Mouse (Mus musculus) ES-E14 (cell line): ENCODE measurements at regions not wholly inside any gene's neighbourhood (a gene's known extent, or its start where the extent isn't known, plus 50 kb on each side); places are given as distances from the start of the nearest gene placed in this dataset.

ENCODE experiments used
- DNase-seq: peaks from one replicate; pipeline ENCODE4 v3.0.0-alpha.2; 2013; ENCODE audit warnings: low read depth, low spot score
- H3K27ac ChIP-seq: 2 replicates; pipeline ENCODE4 v1.5.1; 2012; ENCODE audit warnings: low read depth, mild to moderate bottlenecking, low read length, moderate library complexity, mixed read lengths; ENCODE audit not compliant: poor library complexity, insufficient read depth, severe bottlenecking
- H3K36me3 ChIP-seq: 2 replicates; pipeline ENCODE4 v1.6.1; 2012; ENCODE audit warnings: mild to moderate bottlenecking, low read length, moderate library complexity, mixed read lengths; ENCODE audit not compliant: control insufficient read depth, poor library complexity, insufficient read depth, severe bottlenecking
- H3K4me1 ChIP-seq, 2 experiments: fragments of 150-350 bp in 1 of 2; sonication (generic) in 1 of 2; 2 replicates each; pipeline ENCODE4 v1.6.1; 2012; ENCODE audit warnings: low read length in 2 of 2, mild to moderate bottlenecking in 1 of 2, mixed read lengths in 1 of 2; ENCODE audit not compliant: control insufficient read depth in 2 of 2, insufficient read depth in 2 of 2, poor library complexity in 1 of 2
- H3K4me3 ChIP-seq, 2 experiments: fragments of 150-350 bp in 1 of 2; sonication (generic) in 1 of 2; 2 replicates each; pipeline ENCODE4 v1.5.1; 2012; ENCODE audit warnings: low read length in 2 of 2, low read depth in 1 of 2, mild to moderate bottlenecking in 1 of 2, mixed read lengths in 1 of 2; ENCODE audit not compliant: insufficient read depth in 1 of 2, poor library complexity in 1 of 2, severe bottlenecking in 1 of 2
- H3K9ac ChIP-seq: 2 replicates; pipeline ENCODE4 v1.6.1; 2012; ENCODE audit warnings: low read depth, mild to moderate bottlenecking, low read length, mixed read lengths; ENCODE audit not compliant: poor library complexity, insufficient read depth, severe bottlenecking
- H3K9me3 ChIP-seq: fragments of 150-350 bp; sonication (generic); 2 replicates; pipeline ENCODE4 v1.6.1; 2012; ENCODE audit warnings: low read depth, mild to moderate bottlenecking, low read length; ENCODE audit not compliant: control insufficient read depth, insufficient read depth
- CHD2 ChIP-seq: IDR thresholded peaks from 2 replicates; pipeline ENCODE4 v1.6.1; 2014; ENCODE audit warnings: mild to moderate bottlenecking, low read depth, low read length, inconsistent platforms
- HCFC1 ChIP-seq: IDR thresholded peaks from 2 replicates; pipeline ENCODE4 v1.6.1; 2012; ENCODE audit warnings: low read length, inconsistent platforms, borderline replicate concordance; ENCODE audit not compliant: insufficient read depth
- MAFK ChIP-seq: IDR thresholded peaks from 2 replicates; pipeline ENCODE4 v1.6.1; 2014; ENCODE audit warnings: mild to moderate bottlenecking, low read depth, low read length, inconsistent platforms; ENCODE audit not compliant: insufficient read depth
- ZC3H11A ChIP-seq: IDR thresholded peaks from 2 replicates; pipeline ENCODE4 v1.6.1; 2012; ENCODE audit warnings: low read depth, mild to moderate bottlenecking, inconsistent platforms, low read length, borderline replicate concordance
- ZNF384 ChIP-seq: IDR thresholded peaks from 2 replicates; pipeline ENCODE4 v1.6.1; 2012; ENCODE audit warnings: low read depth, low read length, inconsistent platforms
- in situ Hi-C, 2 experiments: fragments of 600-800 bp; cut with MboI; formaldehyde crosslinking; loops; one replicate each; pipeline ENCODE4 v1.15.1; 2025; ENCODE audit warnings: low sequenced_read_pairs in 2 of 2, inconsistent platforms in 1 of 2; ENCODE audit not compliant: unreplicated experiment in 2 of 2

GRCm38 (mm10) chr5:50130202-50130601 lies 71.4 kb upstream of the Adgra3 start:
- Histone ChIP-seq H3K36me3 (no peaks in the 10 kb centered on the region), H3K9ac (no peak overlapping the region), H3K27ac (no peak overlapping the region), H3K4me3 (no peak overlapping the region), H3K4me1 (peaks cover 0 to 3% of the 10 kb centered on the region in 2 experiments; a peak in 1 of 4 replicates), H3K9me3 (no peaks in the 10 kb centered on the region)
- in situ Hi-C loops = no loop called here
- TF ChIP-seq ZNF384 (no peak), CHD2 (no peak), HCFC1 (no peak), MAFK (no peak), ZC3H11A (no peak)
- no peak for DNase-seq

DNA sequence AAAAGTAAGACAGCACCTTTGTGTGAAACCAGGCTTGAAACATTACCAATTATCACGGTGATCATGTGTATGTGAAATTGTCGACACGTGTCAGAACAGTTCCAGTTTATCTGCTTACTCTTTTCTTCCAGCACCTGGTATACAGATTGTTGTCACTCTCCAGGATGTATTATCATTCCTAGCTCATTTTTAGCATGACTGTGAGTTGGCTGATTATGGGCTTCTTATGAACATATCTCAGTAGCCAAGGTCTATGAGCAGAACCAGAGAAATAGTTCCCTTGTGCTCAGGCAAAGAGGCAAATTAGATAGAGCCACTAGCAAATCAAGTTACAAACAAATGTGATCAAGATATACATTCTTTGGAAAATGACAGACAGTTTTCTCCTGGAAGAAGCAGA lies 70.2 kb upstream of the Adgra3 start:
- in situ Hi-C loops = no loop called here
- Histone ChIP-seq H3K36me3 (no peaks in the 10 kb centered on the region), H3K4me3 (no peak overlapping the region), H3K27ac (no peak overlapping the region), H3K4me1 (peaks cover 1 to 5% of the 10 kb centered on the region in 2 experiments; a peak in 3 of 4 replicates), H3K9me3 (no peaks in the 10 kb centered on the region), H3K9ac (no peak overlapping the region)
- DNase-seq = no peak
- TF ChIP-seq CHD2 (no peak), ZNF384 (no peak), MAFK (no peak), HCFC1 (no peak), ZC3H11A (no peak)

DNA sequence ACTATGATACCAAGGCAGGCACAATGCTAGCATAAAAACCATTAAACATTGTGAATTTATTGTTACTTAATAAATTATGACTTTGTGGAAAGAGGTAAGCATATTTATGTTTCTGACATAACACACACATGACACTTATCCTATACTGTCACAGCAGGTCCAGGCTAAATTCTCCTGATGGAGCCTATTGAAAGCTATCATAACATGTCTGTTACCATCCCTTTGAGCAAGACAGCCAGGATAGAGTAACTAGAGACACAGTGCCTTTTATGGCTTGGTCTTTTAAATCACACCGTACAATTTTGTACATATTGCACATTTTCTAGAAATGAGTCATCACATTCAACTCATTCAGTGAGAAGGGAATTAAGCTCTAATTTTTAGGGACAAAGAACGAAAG lies 67.8 kb upstream of the Adgra3 start:
- no peak overlapping the region for H3K4me3 ChIP-seq
- TF ChIP-seq ZC3H11A (no peak), ZNF384 (no peak), CHD2 (no peak), HCFC1 (no peak), MAFK (no peak)
- H3K36me3 ChIP-seq = no peaks in the 10 kb centered on the region
- peaks cover 5 to 15% of the 10 kb centered on the region in 2 experiments; a peak in 3 of 4 replicates for H3K4me1 ChIP-seq
- in situ Hi-C loops = no loop called here
- DNase-seq = no peak
- no peak overlapping the region for H3K9ac ChIP-seq
- H3K9me3 ChIP-seq = no peaks in the 10 kb centered on the region
- no peak overlapping the region for H3K27ac ChIP-seq

DNA sequence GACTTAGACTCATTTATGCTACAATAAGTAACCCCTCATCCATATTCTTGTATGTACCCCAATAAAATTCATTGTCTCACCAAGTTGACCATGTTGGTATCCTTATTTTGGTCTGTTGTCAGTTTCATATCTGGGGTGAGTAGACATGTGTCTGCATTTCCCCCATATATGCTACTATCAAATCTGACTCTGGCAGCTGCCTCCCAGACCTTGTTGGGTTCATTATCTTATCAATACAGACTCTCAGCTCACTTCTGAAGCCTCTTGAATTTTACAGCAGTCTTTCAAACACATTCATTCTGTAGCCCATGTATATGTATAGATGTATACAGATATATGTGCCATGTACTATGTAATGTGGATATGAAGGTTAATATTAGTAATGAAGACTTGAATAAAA lies 67.4 kb upstream of the Adgra3 start:
- Histone ChIP-seq H3K4me1 (peaks cover 8 to 15% of the 10 kb centered on the region in 2 experiments; a peak in 3 of 4 replicates), H3K4me3 (no peak overlapping the region), H3K36me3 (no peaks in the 10 kb centered on the region), H3K9ac (no peak overlapping the region), H3K27ac (no peak overlapping the region), H3K9me3 (no peaks in the 10 kb centered on the region)
- TF ChIP-seq ZC3H11A (no peak), MAFK (no peak), ZNF384 (no peak)
- DNase-seq = no peak
- in situ Hi-C loops = no loop called here

DNA sequence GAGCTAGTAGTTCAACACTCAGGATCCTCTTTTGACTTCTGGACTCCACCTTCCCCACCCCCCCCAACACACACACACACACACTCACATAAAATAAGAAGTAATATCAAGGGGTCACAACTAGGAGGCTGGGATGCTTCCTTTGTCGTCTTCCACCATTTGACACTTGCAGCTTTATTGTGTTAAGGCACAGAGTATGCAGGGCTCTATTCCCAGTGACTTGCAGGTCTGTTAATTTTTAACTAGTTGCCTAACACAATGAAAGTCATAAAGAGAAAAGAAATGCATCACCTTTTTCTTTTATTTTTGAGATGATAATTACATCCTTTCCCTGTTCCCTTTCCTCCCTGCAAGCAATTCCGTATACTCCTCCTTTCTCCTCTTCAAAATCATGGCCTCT lies 66.9 kb upstream of the Adgra3 start:
- in situ Hi-C loops = no loop called here
- Histone ChIP-seq H3K4me3 (no peak overlapping the region), H3K4me1 (peaks cover 8 to 15% of the 10 kb centered on the region in 2 experiments; a peak in 3 of 4 replicates), H3K9me3 (no peaks in the 10 kb centered on the region), H3K36me3 (no peaks in the 10 kb centered on the region), H3K9ac (no peak overlapping the region), H3K27ac (no peak overlapping the region)
- TF ChIP-seq ZNF384 (no peak), HCFC1 (no peak), CHD2 (no peak), MAFK (no peak), ZC3H11A (no peak)
- DNase-seq = no peak
